Mouse (Mus musculus): ENCODE results near the gene Ankrd55. TPM values are rescaled to one million over a fixed set of nuclear protein-coding genes. Genes with fewer than 3 reads are reported as not detected.
"Not testable (repeated sequence)": the region's sequence is repeated elsewhere in the genome, so short reads cannot be mapped to it uniquely, and the experiment has no call there.

Gene Ankrd55
- polyA plus RNA-seq, 1 experiment: 0.27 TPM

DNA sequence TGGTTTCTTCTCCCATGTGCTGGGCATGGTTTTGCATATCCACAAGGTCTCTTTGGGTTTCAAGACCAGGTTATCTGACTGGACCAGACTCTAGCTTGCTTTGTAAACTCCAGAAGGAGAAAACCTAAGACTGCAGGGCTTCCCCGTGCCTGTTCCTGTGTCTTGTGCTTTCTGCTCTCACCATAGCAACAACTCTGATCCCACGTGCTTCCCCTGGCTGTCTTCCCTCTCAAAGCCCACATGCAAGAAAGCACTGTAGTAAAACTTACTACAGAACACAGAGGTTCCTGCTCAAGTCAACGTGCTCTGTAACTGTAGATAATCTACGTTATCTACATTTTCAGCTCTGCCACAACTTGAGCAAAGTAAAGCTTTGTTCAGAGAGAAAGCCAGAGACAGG is 4.2 kb downstream of the Ankrd55 start:
- H3K4me3 ChIP-seq (ENCODE audit: low read depth, low read length): no peak overlapping the region
- H3K4me1 ChIP-seq (ENCODE audit: control insufficient read depth, insufficient read depth, insufficient read length, low read length): peaks cover 8% of the 10 kb centered on the region
- WGBS: 33% methylated on average over 4 of the region's 4 CpGs
- no peaks in the 10 kb centered on the region for H3K27me3 ChIP-seq (ENCODE audit: control insufficient read depth, insufficient read depth, low read length)
- H3K27ac ChIP-seq (ENCODE audit: insufficient read depth, low read depth, low read length): no peak overlapping the region
- no peaks in the 10 kb centered on the region for H3K36me3 ChIP-seq (ENCODE audit: control insufficient read depth, insufficient read depth, low read length)
- TF ChIP-seq CTCF (IDR thresholded peaks at IDR 0.05; ENCODE audit: extremely low read depth, insufficient read length, insufficient replicate concordance, low read depth, low read length) (no peak), POLR2A (IDR thresholded peaks at IDR 0.05; ENCODE audit: low read depth, low read length) (no peak)

GRCm38 (mm10) chr13:112293092-112293491 is 4.8 kb downstream of the Ankrd55 start:
- Histone ChIP-seq H3K4me3 (ENCODE audit: low read depth, low read length) (no peak overlapping the region), H3K36me3 (ENCODE audit: control insufficient read depth, insufficient read depth, low read length) (no peaks in the 10 kb centered on the region), H3K27me3 (ENCODE audit: control insufficient read depth, insufficient read depth, low read length) (no peaks in the 10 kb centered on the region), H3K4me1 (ENCODE audit: control insufficient read depth, insufficient read depth, insufficient read length, low read length) (peaks cover 2% of the 10 kb centered on the region; the same call in 1 of the 2 replicates), H3K27ac (ENCODE audit: insufficient read depth, low read depth, low read length) (no peak overlapping the region)
- TF ChIP-seq CTCF (IDR thresholded peaks at IDR 0.05; ENCODE audit: extremely low read depth, insufficient read length, insufficient replicate concordance, low read depth, low read length) (no peak), POLR2A (IDR thresholded peaks at IDR 0.05; ENCODE audit: low read depth, low read length) (no peak)
- WGBS: 96% methylated on average over 6 of the region's 6 CpGs

GRCm38 (mm10) chr13:112294446-112294845 is 6.2 kb downstream of the Ankrd55 start:
- no peaks in the 10 kb centered on the region for H3K27me3 ChIP-seq (ENCODE audit: control insufficient read depth, insufficient read depth, low read length)
- H3K4me1 ChIP-seq (ENCODE audit: control insufficient read depth, insufficient read depth, insufficient read length, low read length): no peaks in the 10 kb centered on the region
- no peak overlapping the region for H3K27ac ChIP-seq (ENCODE audit: insufficient read depth, low read depth, low read length)
- H3K4me3 ChIP-seq (ENCODE audit: low read depth, low read length): no peak overlapping the region
- no peak for TF ChIP-seq CTCF (IDR thresholded peaks at IDR 0.05; ENCODE audit: extremely low read depth, insufficient read length, insufficient replicate concordance, low read depth, low read length)
- TF ChIP-seq POLR2A (IDR thresholded peaks at IDR 0.05; ENCODE audit: low read depth, low read length): no peak
- H3K36me3 ChIP-seq (ENCODE audit: control insufficient read depth, insufficient read depth, low read length): no peaks in the 10 kb centered on the region
- WGBS: 80% methylated on average over 6 of the region's 6 CpGs

DNA sequence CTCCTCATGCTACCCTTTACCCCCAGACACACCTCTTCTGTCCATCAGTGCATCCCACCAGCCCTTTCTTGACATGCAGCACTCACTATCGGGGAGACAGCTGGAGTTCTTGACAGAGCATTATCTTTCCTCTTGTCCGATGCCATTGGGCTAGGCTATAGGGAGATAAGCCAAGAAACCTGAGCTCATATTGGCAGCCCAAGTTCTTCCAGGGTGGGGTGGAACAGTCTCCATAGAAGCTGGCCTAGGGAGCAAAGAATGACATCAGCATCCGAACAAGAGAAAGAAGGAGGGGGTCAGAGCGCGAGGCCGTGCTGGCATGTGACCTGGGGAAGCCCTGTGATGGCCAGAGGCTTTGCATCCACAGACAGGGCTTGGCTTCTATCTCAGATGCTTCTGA is 9.5 kb downstream of the Ankrd55 start:
- WGBS: 79% methylated on average over 6 of the region's 6 CpGs
- no peak overlapping the region for H3K27ac ChIP-seq (ENCODE audit: insufficient read depth, low read depth, low read length)
- H3K36me3 ChIP-seq (ENCODE audit: control insufficient read depth, insufficient read depth, low read length): no peaks in the 10 kb centered on the region
- TF ChIP-seq POLR2A (IDR thresholded peaks at IDR 0.05; ENCODE audit: low read depth, low read length): no peak
- no peak for TF ChIP-seq CTCF (IDR thresholded peaks at IDR 0.05; ENCODE audit: extremely low read depth, insufficient read length, insufficient replicate concordance, low read depth, low read length)
- H3K4me1 ChIP-seq (ENCODE audit: control insufficient read depth, insufficient read depth, insufficient read length, low read length): no peaks in the 10 kb centered on the region
- H3K4me3 ChIP-seq (ENCODE audit: low read depth, low read length): no peak overlapping the region
- H3K27me3 ChIP-seq (ENCODE audit: control insufficient read depth, insufficient read depth, low read length): no peaks in the 10 kb centered on the region

- Histone ChIP-seq H3K27me3 (ENCODE audit: control insufficient read depth, insufficient read depth, low read length) (no peaks in the 10 kb centered on the region), H3K36me3 (ENCODE audit: control insufficient read depth, insufficient read depth, low read length) (no peaks in the 10 kb centered on the region), H3K27ac (ENCODE audit: insufficient read depth, low read depth, low read length) (no peak overlapping the region), H3K4me3 (ENCODE audit: low read depth, low read length) (no peak overlapping the region), H3K4me1 (ENCODE audit: control insufficient read depth, insufficient read depth, insufficient read length, low read length) (no peaks in the 10 kb centered on the region)
- TF ChIP-seq POLR2A (IDR thresholded peaks at IDR 0.05; ENCODE audit: low read depth, low read length) (no peak), CTCF (IDR thresholded peaks at IDR 0.05; ENCODE audit: extremely low read depth, insufficient read length, insufficient replicate concordance, low read depth, low read length) (no peak)
- 92% methylated on average over 2 of the region's 2 CpGs for WGBS
Observed at GRCm38 (mm10) chr13:112303429-112303828, 15.2 kb downstream of the Ankrd55 start.

- Histone ChIP-seq H3K4me3 (ENCODE audit: low read depth, low read length) (no peak overlapping the region), H3K36me3 (ENCODE audit: control insufficient read depth, insufficient read depth, low read length) (no peaks in the 10 kb centered on the region), H3K27me3 (ENCODE audit: control insufficient read depth, insufficient read depth, low read length) (no peaks in the 10 kb centered on the region), H3K27ac (ENCODE audit: insufficient read depth, low read depth, low read length) (no peak overlapping the region), H3K4me1 (ENCODE audit: control insufficient read depth, insufficient read depth, insufficient read length, low read length) (no peaks in the 10 kb centered on the region)
- TF ChIP-seq CTCF (IDR thresholded peaks at IDR 0.05; ENCODE audit: extremely low read depth, insufficient read length, insufficient replicate concordance, low read depth, low read length) (peak; percentile 75; the same call in 1 of the 2 replicates), POLR2A (IDR thresholded peaks at IDR 0.05; ENCODE audit: low read depth, low read length) (no peak)
- WGBS: 4% methylated on average over 1 of the region's 1 CpGs
Observed at GRCm38 (mm10) chr13:112308672-112309071, 20.4 kb downstream of the Ankrd55 start.

GRCm38 (mm10) chr13:112311611-112312010 is 23.4 kb downstream of the Ankrd55 start:
- not testable (repeated sequence) for H3K27ac ChIP-seq (ENCODE audit: insufficient read depth, low read depth, low read length); H3K36me3 ChIP-seq (ENCODE audit: control insufficient read depth, insufficient read depth, low read length); H3K4me1 ChIP-seq (ENCODE audit: control insufficient read depth, insufficient read depth, insufficient read length, low read length); H3K4me3 ChIP-seq (ENCODE audit: low read depth, low read length); H3K27me3 ChIP-seq (ENCODE audit: control insufficient read depth, insufficient read depth, low read length)
- 35% methylated on average over 3 of the region's 3 CpGs for WGBS

DNA sequence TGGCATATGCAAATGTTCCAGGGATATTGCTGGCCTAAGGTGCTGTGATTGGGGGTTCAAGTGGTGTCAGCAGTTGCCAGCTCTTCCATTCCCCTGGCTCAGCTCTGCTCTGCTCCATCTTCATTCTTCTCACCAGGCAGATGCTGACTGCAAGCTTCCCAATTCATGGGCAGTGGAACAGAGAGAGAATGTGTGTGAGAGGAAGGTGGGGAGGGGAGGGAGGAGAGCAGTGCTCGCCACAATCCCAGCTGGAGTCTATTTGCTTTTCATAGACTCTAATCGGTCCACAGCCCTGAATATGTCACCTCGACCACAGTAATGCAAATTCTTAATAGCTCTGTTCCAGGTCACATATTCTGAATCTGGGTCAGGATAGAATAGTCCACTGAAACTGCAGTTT is 27.2 kb downstream of the Ankrd55 start:
- Histone ChIP-seq H3K4me3 (ENCODE audit: low read depth, low read length) (no peak overlapping the region), H3K27me3 (ENCODE audit: control insufficient read depth, insufficient read depth, low read length) (no peaks in the 10 kb centered on the region), H3K36me3 (ENCODE audit: control insufficient read depth, insufficient read depth, low read length) (no peaks in the 10 kb centered on the region), H3K4me1 (ENCODE audit: control insufficient read depth, insufficient read depth, insufficient read length, low read length) (0 out of 2 replicates have a peak, but pooled peaks cover 2% of the 10 kb centered on the region), H3K27ac (ENCODE audit: insufficient read depth, low read depth, low read length) (no peak overlapping the region)
- TF ChIP-seq POLR2A (IDR thresholded peaks at IDR 0.05; ENCODE audit: low read depth, low read length) (no peak), CTCF (IDR thresholded peaks at IDR 0.05; ENCODE audit: extremely low read depth, insufficient read length, insufficient replicate concordance, low read depth, low read length) (no peak)
- 35% methylated on average over 3 of the region's 3 CpGs for WGBS
